Mouse (Mus musculus) midbrain, embryonic 13.5 days (tissue): ENCODE results near the gene Cyp2d9. TPM values are rescaled to one million over a fixed set of nuclear protein-coding genes. Genes with fewer than 3 reads are reported as not detected.
"Not testable (repeated sequence)": the region's sequence is repeated elsewhere in the genome, so short reads cannot be mapped to it uniquely, and the experiment has no call there.

Source experiments
- ATAC-seq: fragments of 200-750 bp; cut with Nextera tagmentation; 2 replicates; pipeline ENCODE4 v1.8.0; 2017; ENCODE audit warnings: mild to moderate bottlenecking, moderate TSS enrichment, moderate library complexity
- H3K27ac ChIP-seq: fragments of 300-500 bp; sonication (generic); 2 replicates; pipeline ENCODE4 v1.5.1; 2015; ENCODE audit warnings: inconsistent platforms, mild to moderate bottlenecking, moderate library complexity
- H3K27me3 ChIP-seq: fragments of 300-500 bp; sonication (generic); 2 replicates; pipeline ENCODE4 v1.6.1; 2015; ENCODE audit warnings: mild to moderate bottlenecking, inconsistent platforms
- H3K36me3 ChIP-seq: fragments of 300-500 bp; sonication (generic); 2 replicates; pipeline ENCODE4 v1.6.1; 2015; ENCODE audit warnings: mild to moderate bottlenecking, inconsistent platforms
- H3K4me1 ChIP-seq: fragments of 300-500 bp; sonication (generic); replicated peaks from 2 replicates; pipeline ENCODE4 v1.6.1; 2015; ENCODE audit warnings: inconsistent platforms
- H3K4me2 ChIP-seq: fragments of 300-500 bp; sonication (generic); replicated peaks from 2 replicates; pipeline ENCODE4 v1.6.1; 2015; ENCODE audit warnings: moderate library complexity, mild to moderate bottlenecking, inconsistent platforms
- H3K4me3 ChIP-seq: fragments of 300-500 bp; sonication (generic); replicated peaks from 2 replicates; pipeline ENCODE4 v1.5.1; 2015; ENCODE audit warnings: mild to moderate bottlenecking, inconsistent platforms
- H3K9ac ChIP-seq: fragments of 300-500 bp; sonication (generic); replicated peaks from 2 replicates; pipeline ENCODE4 v1.6.1; 2015; ENCODE audit warnings: mild to moderate bottlenecking, inconsistent platforms
- H3K9me3 ChIP-seq: fragments of 300-500 bp; sonication (generic); 2 replicates; pipeline ENCODE4 v1.6.1; 2016; ENCODE audit warnings: mild to moderate bottlenecking, inconsistent platforms
- WGBS: fragments of 180-500 bp; shearing (Covaris S2); methylation state at CpG from one replicate; pipeline ENCODE4 v1.1.7; 2015; 5-methylcytosine and 5-hydroxymethylcytosine counted together
- microRNA-seq: library from miRNA; unstranded; fragments of <30 nt; microRNA quantifications from one replicate; pipeline ENCODE4, GENCODE M21; 2016
- polyA plus RNA-seq: library from polyadenylated mRNA; unstranded; fragments of >200 nt; fragmentation: Nextera tagmentation; extraction: Ambion mirVana; gene quantifications from 2 replicates; pipeline ENCODE4 v1.2.1, GENCODE M21; 2015

Gene Cyp2d9
- polyA plus RNA-seq, 1 experiment from 2014 or later, result not detected

DNA sequence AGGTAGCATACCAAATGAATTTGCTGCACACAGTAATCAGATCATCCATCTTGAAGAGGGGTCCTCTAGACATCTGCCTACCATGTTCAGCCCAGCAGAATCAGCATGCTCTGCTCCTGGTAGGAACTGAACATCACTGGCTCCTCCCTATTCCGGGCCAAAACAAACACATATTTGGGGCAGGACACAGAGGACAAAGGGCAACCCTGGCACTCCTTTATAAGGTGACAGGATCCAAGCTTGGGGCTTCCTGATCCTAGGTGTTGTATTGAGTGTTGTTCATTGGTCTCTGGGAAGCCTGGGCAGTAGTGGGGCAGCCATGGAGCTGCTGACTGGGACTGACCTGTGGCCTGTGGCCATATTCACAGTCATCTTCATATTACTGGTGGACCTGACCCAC is 18.9 kb downstream of the Cyp2d9 start:
- not testable (repeated sequence) for H3K4me2 ChIP-seq, H3K27ac ChIP-seq, H3K36me3 ChIP-seq, ATAC-seq, H3K27me3 ChIP-seq, H3K4me1 ChIP-seq, H3K4me3 ChIP-seq, H3K9ac ChIP-seq, H3K9me3 ChIP-seq
- WGBS, result 88% methylated on average over 1 of the region's 1 CpGs

DNA sequence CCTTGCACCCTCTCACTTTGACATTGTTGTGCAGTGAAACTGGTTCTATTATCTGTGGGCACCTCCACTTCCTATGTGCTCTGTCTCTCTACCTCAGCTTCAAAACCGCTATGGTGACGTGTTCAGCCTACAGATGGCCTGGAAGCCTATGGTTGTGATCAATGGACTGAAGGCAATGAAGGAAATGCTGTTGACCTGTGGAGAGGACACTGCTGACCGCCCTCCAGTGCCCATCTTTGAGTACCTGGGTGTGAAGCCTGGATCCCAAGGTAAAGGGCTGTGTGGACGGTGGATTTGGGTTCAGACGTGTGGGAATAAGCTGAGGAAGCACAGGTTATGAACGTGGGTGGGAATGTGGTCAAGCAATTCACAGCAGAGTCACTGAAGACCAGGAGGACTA is 20.3 kb downstream of the Cyp2d9 start:
- not testable (repeated sequence) for H3K4me3 ChIP-seq, ATAC-seq, H3K27me3 ChIP-seq, H3K4me2 ChIP-seq, H3K36me3 ChIP-seq, H3K9ac ChIP-seq, H3K4me1 ChIP-seq, H3K27ac ChIP-seq, H3K9me3 ChIP-seq
- 90% methylated on average over 6 of the region's 6 CpGs for WGBS

DNA sequence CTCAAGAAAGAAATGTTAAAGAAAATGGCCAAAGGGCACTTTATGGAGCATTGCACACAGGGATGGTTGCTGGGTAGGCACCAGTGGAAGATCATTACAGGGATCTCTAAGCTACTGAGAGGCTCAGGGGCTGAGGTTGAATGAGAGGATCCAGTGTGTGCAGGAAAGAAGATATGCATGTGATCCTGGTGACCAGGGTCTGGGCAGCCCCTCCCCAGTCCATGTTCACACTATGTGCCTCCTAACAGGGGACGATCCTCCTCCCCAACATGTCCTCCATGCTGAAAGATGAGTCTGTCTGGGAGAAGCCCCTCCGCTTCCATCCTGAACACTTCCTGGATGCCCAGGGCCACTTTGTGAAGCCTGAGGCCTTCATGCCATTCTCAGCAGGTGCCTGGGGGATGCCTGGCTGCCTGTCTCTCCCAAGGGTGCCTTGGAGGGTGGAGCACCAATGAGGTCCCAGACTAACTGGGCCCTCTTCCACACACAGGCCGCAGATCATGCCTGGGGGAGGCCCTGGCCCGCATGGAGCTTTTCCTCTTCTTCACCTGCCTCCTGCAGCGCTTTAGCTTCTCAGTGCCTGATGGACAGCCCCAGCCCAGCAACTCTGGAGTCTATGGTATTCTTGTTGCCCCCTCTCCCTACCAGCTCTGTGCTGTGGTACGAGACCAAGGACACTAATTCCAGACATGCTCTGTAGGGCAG is 23.0 kb downstream of the Cyp2d9 start:
- H3K4me3 ChIP-seq, H3K4me1 ChIP-seq, H3K36me3 ChIP-seq, ATAC-seq, H3K9ac ChIP-seq, H3K4me2 ChIP-seq, H3K27ac ChIP-seq, H3K27me3 ChIP-seq, H3K9me3 ChIP-seq: not testable (repeated sequence)
- 91% methylated on average over 6 of the region's 6 CpGs for WGBS

DNA sequence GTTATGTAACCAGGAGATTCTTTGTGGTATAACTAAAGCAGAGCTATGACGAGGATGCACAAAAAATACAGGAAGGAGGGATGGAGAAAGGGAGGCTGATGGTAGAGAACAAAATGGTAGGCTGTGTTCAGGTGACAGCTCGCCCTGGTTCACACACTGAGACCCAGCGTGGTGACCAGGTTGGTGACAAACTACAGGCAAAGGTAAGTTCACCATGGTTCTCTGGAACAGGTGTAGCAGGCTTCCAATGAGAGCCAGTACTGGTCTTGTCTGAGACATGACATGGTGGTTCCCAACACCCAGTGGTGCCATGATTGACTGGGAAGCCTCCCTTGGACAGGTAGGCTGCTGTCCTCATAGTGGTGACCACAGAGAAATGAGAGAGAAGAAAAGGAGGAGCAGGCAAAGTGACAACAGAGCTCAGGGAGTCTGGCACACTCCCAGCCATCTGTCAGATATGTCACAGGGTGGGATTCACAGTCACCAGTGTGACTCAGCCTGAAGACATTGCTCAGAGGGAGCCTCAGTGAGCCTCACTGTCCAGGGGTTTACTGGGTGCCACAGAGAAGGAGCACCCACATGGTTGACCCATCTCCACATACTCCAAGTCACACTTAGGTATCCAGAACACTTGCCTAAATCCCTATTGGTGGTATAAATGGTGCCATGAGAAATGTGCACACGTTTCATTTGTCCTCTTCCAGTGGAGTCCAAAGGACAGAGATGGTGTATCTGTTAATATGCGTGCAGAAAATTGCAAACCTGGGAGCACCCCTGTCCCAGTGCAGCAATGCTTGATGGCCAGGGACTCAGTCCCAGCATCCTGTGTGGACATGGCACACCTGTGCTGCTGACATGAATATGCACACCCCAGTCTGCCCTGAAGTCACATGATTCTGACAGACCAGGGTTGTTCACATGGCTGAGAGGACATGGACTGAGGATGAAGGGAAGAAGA is 24.1 kb downstream of the Cyp2d9 start:
- 82% methylated on average over 5 of the region's 5 CpGs for WGBS
- no peaks in the 10 kb centered on the region for H3K4me1 ChIP-seq
- H3K36me3 ChIP-seq, result no peaks in the 10 kb centered on the region
- no peak overlapping the region for H3K9ac ChIP-seq
- H3K27ac ChIP-seq, result no peak overlapping the region
- no peak overlapping the region for H3K4me3 ChIP-seq
- no peak overlapping the region for H3K4me2 ChIP-seq
- no peak for ATAC-seq
- no peaks in the 10 kb centered on the region for H3K27me3 ChIP-seq
- no peaks in the 10 kb centered on the region for H3K9me3 ChIP-seq

DNA sequence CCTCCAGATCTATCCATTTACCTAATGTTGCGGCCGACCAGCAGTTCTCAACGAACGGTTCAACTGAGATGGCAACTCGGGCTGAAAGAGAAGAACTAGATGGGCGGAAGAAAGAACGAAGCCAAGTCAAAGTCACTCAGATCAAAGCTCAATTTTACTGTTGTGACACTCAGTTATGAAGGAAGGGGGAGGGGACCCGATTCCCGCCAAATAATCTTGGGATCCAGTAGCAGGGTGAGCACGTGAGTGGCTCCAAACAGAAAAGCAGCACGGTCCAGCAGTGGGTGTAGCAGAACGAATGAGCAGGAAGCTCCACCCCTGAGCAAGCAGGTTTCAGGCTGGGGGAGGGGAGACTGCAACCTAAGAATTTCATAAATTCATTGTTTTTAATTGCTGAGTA is 26.0 kb downstream of the Cyp2d9 start:
- not testable (repeated sequence) for H3K36me3 ChIP-seq, H3K4me3 ChIP-seq, H3K27ac ChIP-seq, H3K4me1 ChIP-seq, H3K9ac ChIP-seq, H3K9me3 ChIP-seq, ATAC-seq, H3K27me3 ChIP-seq, H3K4me2 ChIP-seq
- WGBS, result 86% methylated on average over 12 of the region's 12 CpGs

DNA sequence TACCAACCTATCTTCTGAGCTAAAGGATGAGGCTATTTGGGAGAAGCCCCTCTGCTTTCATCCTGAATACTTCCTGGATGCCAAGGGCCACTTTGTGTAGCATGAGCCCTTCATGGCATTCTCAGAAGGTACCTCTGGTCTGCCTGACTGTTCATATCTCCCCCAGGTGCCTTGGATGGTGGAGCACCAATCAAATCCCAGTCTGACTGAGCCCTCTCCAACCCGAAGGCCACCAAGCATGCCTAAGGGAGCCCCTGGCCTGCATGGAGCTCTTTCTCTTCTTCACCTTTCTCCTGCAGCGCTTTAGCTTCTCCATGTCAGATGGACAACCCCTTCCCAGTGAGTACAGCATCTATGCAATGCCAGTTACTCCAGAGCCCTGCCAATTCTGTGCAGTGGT is 31.5 kb downstream of the Cyp2d9 start:
- no peak overlapping the region for H3K4me2 ChIP-seq
- WGBS, result 87% methylated on average over 2 of the region's 2 CpGs
- H3K36me3 ChIP-seq, result no peaks in the 10 kb centered on the region
- no peaks in the 10 kb centered on the region for H3K4me1 ChIP-seq
- H3K4me3 ChIP-seq, result no peak overlapping the region
- no peak overlapping the region for H3K27ac ChIP-seq
- H3K9ac ChIP-seq, result no peak overlapping the region
- no peaks in the 10 kb centered on the region for H3K9me3 ChIP-seq
- H3K27me3 ChIP-seq, result no peaks in the 10 kb centered on the region
- no peak for ATAC-seq

DNA sequence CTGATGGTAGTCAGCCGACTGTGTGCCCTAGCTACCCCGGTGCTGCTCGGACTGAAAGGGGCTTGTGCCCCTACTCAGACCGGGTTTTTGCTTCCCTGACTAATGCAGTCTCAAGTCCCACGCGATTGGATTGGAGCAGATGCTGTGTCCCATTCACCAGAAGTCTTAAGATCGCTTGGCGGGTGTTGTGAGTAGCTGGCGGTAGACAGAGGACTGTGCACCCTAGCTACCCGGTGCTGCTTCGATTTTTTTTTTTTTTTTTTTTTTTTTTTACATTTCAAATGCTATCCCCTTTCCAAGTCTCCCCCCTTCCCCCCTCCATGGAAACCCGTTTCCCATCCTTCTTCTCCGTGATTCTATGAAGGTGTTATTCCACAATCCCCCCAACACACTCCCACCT is 61.0 kb downstream of the Cyp2d9 start:
- not testable (repeated sequence) for ATAC-seq, H3K9me3 ChIP-seq, H3K4me1 ChIP-seq, H3K9ac ChIP-seq, H3K27ac ChIP-seq, H3K4me2 ChIP-seq, H3K27me3 ChIP-seq, H3K4me3 ChIP-seq, H3K36me3 ChIP-seq
- WGBS, result 72% methylated on average over 13 of the region's 13 CpGs

Small RNA genes lying within 50 kb of the gene (microRNA-seq; reads per million reads assigned to microRNA genes)
- gene Gm25990 (not detected), gene Gm27331 (not detected), gene Gm27622 (not detected), gene Gm27825 (not detected), gene Mir7684 (not detected)

Other genes with a start within 250 kb of the Cyp2d9 start
- gene Shisa8, start 220.6 kb upstream of the Cyp2d9 start, polyA plus RNA-seq, result 0.50 and 0.70 TPM in 2 replicates
- gene Tnfrsf13c, start 209.1 kb upstream of the Cyp2d9 start, polyA plus RNA-seq, result not detected in 2 replicates
- 28.6 and 30.4 TPM in 2 replicates for gene Cenpm, start 188.7 kb upstream of the Cyp2d9 start, polyA plus RNA-seq
- 9.6 and 9.7 TPM in 2 replicates for gene 1500009C09Rik, start 181.0 kb upstream of the Cyp2d9 start, polyA plus RNA-seq
- 341 and 349 TPM in 2 replicates for gene Sept3, start 158.5 kb upstream of the Cyp2d9 start, polyA plus RNA-seq
- not detected in 2 replicates for gene Wbp2nl, start 134.5 kb upstream of the Cyp2d9 start, polyA plus RNA-seq
- gene Naga, start 94.5 kb upstream of the Cyp2d9 start, polyA plus RNA-seq, result 18.1 and 22.7 TPM in 2 replicates
- gene Pheta2, start 94.5 kb upstream of the Cyp2d9 start, polyA plus RNA-seq, result 0.99 and 1.5 TPM in 2 replicates
- 303 and 324 TPM in 2 replicates for gene Smdt1, start 94.5 kb upstream of the Cyp2d9 start, polyA plus RNA-seq
- 350 and 359 TPM in 2 replicates for gene Ndufa6, start 79.1 kb upstream of the Cyp2d9 start, polyA plus RNA-seq
- gene Cyp2d22, start 53.2 kb upstream of the Cyp2d9 start, polyA plus RNA-seq, result 1.1 and 1.8 TPM in 2 replicates
- not detected in 2 replicates for gene Cyp2d11, start 39.4 kb upstream of the Cyp2d9 start, polyA plus RNA-seq
- gene Cyp2d10, start 26.2 kb upstream of the Cyp2d9 start, polyA plus RNA-seq, result not detected in 2 replicates
- not detected in 2 replicates for gene Cyp2d12, start 121.6 kb downstream of the Cyp2d9 start, polyA plus RNA-seq
- not detected in 2 replicates for gene Cyp2d34, start 187.5 kb downstream of the Cyp2d9 start, polyA plus RNA-seq